Mouse (Mus musculus) forebrain, embryonic 11.5 days (tissue): ENCODE results near the gene Art2b. TPM values are rescaled to one million over a fixed set of nuclear protein-coding genes. Genes with fewer than 3 reads are reported as not detected.
"Not testable (repeated sequence)": the region's sequence is repeated elsewhere in the genome, so short reads cannot be mapped to it uniquely, and the experiment has no call there.

Experiments
- ATAC-seq: fragments of 200-750 bp; cut with Nextera tagmentation; replicated peaks from 2 replicates; pipeline ENCODE4 v1.8.0; 2017; ENCODE audit warnings: moderate TSS enrichment; ENCODE audit not compliant: low FRiP score
- DNase-seq: peaks from one replicate; pipeline ENCODE4 v3.0.0-alpha.2; 2017; ENCODE audit warnings: low spot score
- H3K27ac ChIP-seq: fragments of 300-500 bp; sonication (generic); 2 replicates; pipeline ENCODE4 v1.5.1; 2014; ENCODE audit warnings: low read depth, low read length
- H3K27me3 ChIP-seq: fragments of 300-500 bp; sonication (generic); 2 replicates; pipeline ENCODE4 v1.6.1; 2014; ENCODE audit warnings: mild to moderate bottlenecking, low read length, mixed read lengths; ENCODE audit not compliant: control insufficient read depth, insufficient read depth
- H3K36me3 ChIP-seq: fragments of 300-500 bp; sonication (generic); 2 replicates; pipeline ENCODE4 v1.6.1; 2014; ENCODE audit warnings: mild to moderate bottlenecking, low read length, moderate library complexity, mixed read lengths; ENCODE audit not compliant: control insufficient read depth, insufficient read depth
- H3K4me1 ChIP-seq: fragments of 300-500 bp; sonication (generic); replicated peaks from 2 replicates; pipeline ENCODE4 v1.6.1; 2014; ENCODE audit warnings: low read length, mixed read lengths; ENCODE audit not compliant: control insufficient read depth, insufficient read depth
- H3K4me2 ChIP-seq: fragments of 300-500 bp; sonication (generic); 2 replicates; pipeline ENCODE4 v1.6.1; 2014; ENCODE audit warnings: low read depth, mild to moderate bottlenecking, low read length, moderate library complexity, mixed read lengths; ENCODE audit not compliant: severe bottlenecking
- H3K4me3 ChIP-seq: fragments of 300-500 bp; sonication (generic); 2 replicates; pipeline ENCODE4 v1.5.1; 2014; ENCODE audit warnings: low read depth, low read length
- H3K9ac ChIP-seq: fragments of 300-500 bp; sonication (generic); 2 replicates; pipeline ENCODE4 v1.6.1; 2014; ENCODE audit warnings: low read length
- H3K9me3 ChIP-seq: fragments of 300-500 bp; sonication (generic); 2 replicates; pipeline ENCODE4 v1.6.1; 2016; ENCODE audit warnings: low read length, mixed read lengths; ENCODE audit not compliant: control insufficient read depth
- WGBS: fragments of 180-500 bp; shearing (Covaris S2); extraction: QIAGEN DNeasy Blood & Tissue Kit; methylation state at CpG from one replicate; pipeline ENCODE4 v1.1.7; 2014; 5-methylcytosine and 5-hydroxymethylcytosine counted together
- polyA plus RNA-seq: library from polyadenylated mRNA; unstranded; fragments of >200 nt; fragmentation: Nextera tagmentation; extraction: Ambion mirVana; gene quantifications from 2 replicates; pipeline ENCODE4 v1.2.1, GENCODE M21; 2014

The Art2b gene
- polyA plus RNA-seq, 1 experiment from 2014 or later, result not detected

DNA sequence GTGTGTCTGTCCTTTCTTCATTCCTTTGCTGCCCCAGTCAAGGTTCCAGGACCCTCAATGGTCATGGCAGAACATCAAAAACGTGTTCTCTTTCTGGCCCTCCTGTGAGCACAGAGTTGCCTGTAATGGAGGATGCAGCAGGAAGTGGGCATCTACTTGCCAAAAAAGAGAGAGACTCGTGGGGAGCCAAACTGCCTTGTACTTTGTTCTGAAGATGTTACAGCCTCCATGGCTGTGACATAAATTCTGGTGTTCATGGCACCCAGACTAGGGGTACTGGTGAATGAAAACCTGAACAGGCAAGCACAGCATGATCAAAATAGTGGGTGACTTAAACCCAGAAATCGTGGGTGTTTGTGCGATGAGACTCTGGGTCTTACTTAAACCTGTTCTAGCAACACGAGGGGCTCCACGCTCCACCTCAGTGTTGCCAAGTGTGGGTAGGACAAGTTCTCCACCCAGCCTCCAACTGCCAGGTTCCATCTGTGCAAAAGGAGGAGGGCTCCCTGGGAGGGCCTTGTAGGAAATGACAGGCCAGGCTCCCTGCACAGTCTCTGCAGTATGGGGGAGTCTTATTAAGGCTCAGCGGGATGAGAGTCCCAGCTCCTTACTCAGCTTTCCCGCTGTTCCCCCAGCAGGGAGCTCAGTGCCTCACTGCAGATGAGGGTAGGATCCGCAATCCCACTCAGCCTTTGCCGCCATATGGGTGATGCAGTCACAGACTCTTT, 32.2 kb upstream of the Art2b start:
- WGBS, result 73% methylated on average over 10 of the region's 10 CpGs
- Histone ChIP-seq H3K36me3 (no peaks in the 10 kb centered on the region), H3K4me1 (no peaks in the 10 kb centered on the region), H3K27me3 (no peaks in the 10 kb centered on the region), H3K9me3 (no peaks in the 10 kb centered on the region), H3K4me3 (no peak overlapping the region), H3K9ac (no peak overlapping the region), H3K27ac (no peak overlapping the region), H3K4me2 (no peak overlapping the region)
- ATAC-seq, result no peak
- DNase-seq, result no peak

GRCm38 (mm10) chr7:101616136-101616835, 30.9 kb upstream of the Art2b start:
- Histone ChIP-seq H3K36me3 (no peaks in the 10 kb centered on the region), H3K9ac (no peak overlapping the region), H3K9me3 (no peaks in the 10 kb centered on the region), H3K27me3 (no peaks in the 10 kb centered on the region), H3K4me3 (no peak overlapping the region), H3K27ac (no peak overlapping the region), H3K4me2 (no peak overlapping the region), H3K4me1 (no peaks in the 10 kb centered on the region)
- no peak for ATAC-seq
- WGBS, result 81% methylated on average over 6 of the region's 6 CpGs
- DNase-seq, result no peak

- 79% methylated on average over 7 of the region's 7 CpGs for WGBS
- H3K36me3 ChIP-seq, result no peaks in the 10 kb centered on the region
- no peak overlapping the region for H3K4me3 ChIP-seq
- no peaks in the 10 kb centered on the region for H3K4me1 ChIP-seq
- H3K4me2 ChIP-seq, result no peak overlapping the region
- H3K9ac ChIP-seq, result no peak overlapping the region
- no peaks in the 10 kb centered on the region for H3K9me3 ChIP-seq
- DNase-seq (no peak), ATAC-seq (no peak)
- H3K27me3 ChIP-seq, result no peaks in the 10 kb centered on the region
- H3K27ac ChIP-seq, result no peak overlapping the region
Observed at GRCm38 (mm10) chr7:101615406-101615805, 30.0 kb upstream of the Art2b start.

DNA sequence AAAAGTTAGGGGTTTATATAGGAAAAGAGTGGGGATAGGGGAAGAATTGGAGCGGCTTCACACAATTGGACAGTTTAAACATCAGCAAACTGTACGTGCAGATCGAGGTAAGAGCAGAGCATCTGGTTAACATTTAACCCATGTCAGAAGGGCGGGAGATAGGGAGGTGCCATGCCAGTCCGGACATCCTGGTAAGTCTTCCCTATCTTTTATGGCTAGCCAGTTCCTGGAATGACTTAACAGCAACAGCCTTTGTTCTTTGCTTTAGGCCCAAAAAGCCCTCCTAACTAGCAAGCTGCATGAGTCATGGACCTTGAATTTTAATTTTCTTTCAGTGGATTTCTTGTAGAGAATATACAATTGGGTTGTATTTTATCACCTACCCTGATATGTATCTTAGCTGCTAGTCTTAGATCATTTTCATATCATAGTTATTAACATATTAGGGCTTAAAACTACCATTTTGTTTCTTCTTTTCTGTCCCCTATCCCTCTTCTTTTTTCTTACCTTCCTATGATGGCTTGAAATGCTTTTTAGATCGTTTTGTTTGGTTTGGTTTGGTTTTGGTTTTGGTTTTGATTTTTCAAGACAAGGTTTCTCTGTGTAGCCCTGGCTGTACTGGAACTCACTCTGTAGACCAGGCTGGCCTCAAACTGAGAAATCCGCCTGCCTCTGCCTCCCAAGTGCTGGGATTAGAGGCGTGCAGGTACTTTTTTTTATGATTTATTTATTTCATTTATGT, 27.6 kb upstream of the Art2b start:
- not testable (repeated sequence) for H3K27me3 ChIP-seq, H3K9ac ChIP-seq, H3K4me3 ChIP-seq, H3K36me3 ChIP-seq, ATAC-seq, H3K4me2 ChIP-seq, H3K4me1 ChIP-seq, H3K9me3 ChIP-seq, H3K27ac ChIP-seq, DNase-seq
- WGBS, result 85% methylated on average over 8 of the region's 8 CpGs

- WGBS, result 80% methylated on average over 6 of the region's 6 CpGs
- no peak overlapping the region for H3K9ac ChIP-seq
- H3K9me3 ChIP-seq, result no peaks in the 10 kb centered on the region
- no peaks in the 10 kb centered on the region for H3K36me3 ChIP-seq
- no peak overlapping the region for H3K4me3 ChIP-seq
- H3K27ac ChIP-seq, result no peak overlapping the region
- no peaks in the 10 kb centered on the region for H3K27me3 ChIP-seq
- H3K4me2 ChIP-seq, result no peak overlapping the region
- no peaks in the 10 kb centered on the region for H3K4me1 ChIP-seq
- no peak for DNase-seq
- no peak for ATAC-seq
Observed at GRCm38 (mm10) chr7:101607845-101608244, 22.4 kb upstream of the Art2b start.

GRCm38 (mm10) chr7:101600406-101600805, 15.0 kb upstream of the Art2b start:
- Histone ChIP-seq H3K27me3 (no peaks in the 10 kb centered on the region), H3K27ac (no peak overlapping the region), H3K4me3 (no peak overlapping the region), H3K4me1 (no peaks in the 10 kb centered on the region), H3K9me3 (no peaks in the 10 kb centered on the region), H3K9ac (no peak overlapping the region), H3K4me2 (no peak overlapping the region), H3K36me3 (no peaks in the 10 kb centered on the region)
- WGBS, result 92% methylated on average over 1 of the region's 1 CpGs
- no peak for DNase-seq
- no peak for ATAC-seq

GRCm38 (mm10) chr7:101598482-101598881, 13.1 kb upstream of the Art2b start:
- Histone ChIP-seq H3K9me3 (no peaks in the 10 kb centered on the region), H3K4me3 (no peak overlapping the region), H3K27me3 (no peaks in the 10 kb centered on the region), H3K4me2 (no peak overlapping the region), H3K9ac (no peak overlapping the region), H3K4me1 (no peaks in the 10 kb centered on the region), H3K27ac (no peak overlapping the region), H3K36me3 (no peaks in the 10 kb centered on the region)
- 68% methylated on average over 2 of the region's 2 CpGs for WGBS
- ATAC-seq (no peak), DNase-seq (no peak)

DNA sequence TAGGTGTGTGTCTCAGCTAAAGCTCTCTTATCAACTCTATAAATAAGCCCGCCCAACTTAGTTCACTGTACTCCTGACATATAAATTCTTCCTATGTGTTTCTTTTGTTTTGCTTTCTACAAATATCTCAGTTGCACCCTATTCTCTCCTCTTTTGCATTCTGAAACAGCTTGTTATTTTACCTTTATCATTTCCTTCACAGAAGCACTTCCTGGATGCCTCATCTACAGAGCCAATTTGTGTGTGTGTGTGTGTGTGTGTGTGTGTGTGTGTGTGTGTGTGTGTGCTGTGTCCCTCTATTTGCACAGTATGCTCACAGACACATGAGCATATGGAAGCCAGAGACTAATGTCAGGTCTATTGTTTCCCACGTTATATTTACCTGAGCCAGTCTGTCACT, 9.6 kb upstream of the Art2b start:
- Histone ChIP-seq H3K36me3 (no peaks in the 10 kb centered on the region), H3K9ac (no peak overlapping the region), H3K4me3 (no peak overlapping the region), H3K27ac (no peak overlapping the region), H3K4me2 (no peak overlapping the region), H3K4me1 (no peaks in the 10 kb centered on the region), H3K9me3 (no peaks in the 10 kb centered on the region), H3K27me3 (no peaks in the 10 kb centered on the region)
- WGBS, result 83% methylated on average over 2 of the region's 2 CpGs
- DNase-seq, result no peak
- no peak for ATAC-seq
